Mouse (Mus musculus) gastrocnemius, postnatal 4 days (tissue): ENCODE data around the gene Mtx2. TPM values are rescaled to one million over a fixed set of nuclear protein-coding genes. Genes with fewer than 3 reads are reported as not detected.
A peak's percentile ranks its signal among the peaks of the same experiment; 100 is the strongest.

Source experiments
- DNase-seq, 2 experiments: peaks; one replicate each; pipeline ENCODE4 v3.0.0; 2021 to 2022; ENCODE audit warnings: low spot score in 2 of 2, mixed read lengths in 2 of 2
- long read RNA-seq, 2 experiments: library from polyadenylated mRNA; stranded (forward); transcript quantifications; one replicate each; pipeline ENCODE4 v2.0.0; 2021
- total RNA-seq, 2 experiments: library from RNA; stranded (reverse); gene quantifications; 2 replicates each; pipeline ENCODE4 v1.2.3; 2021

Mtx2 gene
- 10 to 100 TPM; 55.1 to 63.0 TPM for total RNA-seq
- long read RNA-seq, experiment 1, transcript Mtx2-201 (10 exons, 2,950 nt): major isoform, 90 of 100 reads
- long read RNA-seq, experiment 1, partial matches to known transcripts: 1 of 100 reads
- long read RNA-seq, experiment 1, other reads (novel, unspliced or antisense): 9 of 100 reads
- long read RNA-seq, experiment 2, transcript Mtx2-201 (10 exons, 2,950 nt): major isoform, 77 of 83 reads
- long read RNA-seq, experiment 2, partial matches to known transcripts: 0 of 83 reads
- long read RNA-seq, experiment 2, other reads (novel, unspliced or antisense): 6 of 83 reads

- peak; percentile 42 to 77 for DNase-seq
Measured at GRCm38 (mm10) chr2:74825730-74826430, at the start of gene Mtx2. TSS of gene Mtx2 (plus strand) at chr2:74825803.

- no peak for DNase-seq
Measured at GRCm38 (mm10) chr2:74777536-74778275, 47.9 kb upstream of the Mtx2 start.

GRCm38 (mm10) chr2:74781386-74781785 lies 44.2 kb upstream of the Mtx2 start:
- no peak for DNase-seq

GRCm38 (mm10) chr2:74795531-74795930 lies 30.1 kb upstream of the Mtx2 start:
- DNase-seq: peak in 1 of 2 experiments; percentile 29

GRCm38 (mm10) chr2:74808431-74808830 lies 17.2 kb upstream of the Mtx2 start:
- DNase-seq: no peak

- DNase-seq: no peak
Measured at GRCm38 (mm10) chr2:74822654-74823053, 2.9 kb upstream of the Mtx2 start.

- no peak for DNase-seq
Measured at GRCm38 (mm10) chr2:74825371-74825729, 253 bp upstream of the Mtx2 start.

GRCm38 (mm10) chr2:74846992-74847391 lies 21.4 kb downstream of the Mtx2 start:
- DNase-seq: no peak

- DNase-seq: no peak
Measured at GRCm38 (mm10) chr2:74847516-74847915, 21.9 kb downstream of the Mtx2 start.

- DNase-seq: no peak
Measured at GRCm38 (mm10) chr2:74850036-74850435, 24.4 kb downstream of the Mtx2 start.

GRCm38 (mm10) chr2:74862070-74862476 lies 36.5 kb downstream of the Mtx2 start:
- DNase-seq: no peak

GRCm38 (mm10) chr2:74865414-74865813 lies 39.8 kb downstream of the Mtx2 start:
- no peak for DNase-seq

GRCm38 (mm10) chr2:74874043-74874442 lies 48.4 kb downstream of the Mtx2 start:
- no peak for DNase-seq

GRCm38 (mm10) chr2:74884357-74884756 lies 58.8 kb downstream of the Mtx2 start:
- DNase-seq: no peak

GRCm38 (mm10) chr2:74891868-74892267 lies 66.3 kb downstream of the Mtx2 start:
- DNase-seq: no peak

- no peak for DNase-seq
Measured at GRCm38 (mm10) chr2:74892881-74893615, 67.4 kb downstream of the Mtx2 start.

- no peak for DNase-seq
Measured at GRCm38 (mm10) chr2:74894061-74894460, 68.5 kb downstream of the Mtx2 start.

GRCm38 (mm10) chr2:74899973-74900372 lies 74.4 kb downstream of the Mtx2 start:
- DNase-seq: no peak

GRCm38 (mm10) chr2:74901764-74902295 lies 76.2 kb downstream of the Mtx2 start:
- DNase-seq: no peak

- peak in 1 of 2 experiments; percentile 57 for DNase-seq
Measured at GRCm38 (mm10) chr2:74907368-74908291, 82.0 kb downstream of the Mtx2 start.
